Mouse (Mus musculus) small intestine, adult 2 months (tissue): Measurements from ENCODE around the gene Zmat3. TPM values are rescaled to one million over a fixed set of nuclear protein-coding genes. Genes with fewer than 3 reads are reported as not detected.
A peak's percentile ranks its signal among the peaks of the same experiment; 100 is the strongest.

Source experiments
- H3K27ac ChIP-seq: fragments of 200-500 bp; 2 replicates; pipeline ENCODE4 v1.5.1; 2012; ENCODE audit warnings: low read depth, low read length, control low read depth, inconsistent platforms; ENCODE audit not compliant: insufficient read depth
- H3K27me3 ChIP-seq: fragments of 200-500 bp; 2 replicates; pipeline ENCODE4 v1.6.1; 2012; ENCODE audit warnings: mild to moderate bottlenecking, moderate library complexity, low read length, inconsistent platforms; ENCODE audit not compliant: control insufficient read depth, insufficient read depth
- H3K36me3 ChIP-seq: fragments of 200-500 bp; 2 replicates; pipeline ENCODE4 v1.6.1; 2012; ENCODE audit warnings: mild to moderate bottlenecking, low read length, control low read depth, inconsistent platforms; ENCODE audit not compliant: control insufficient read depth, insufficient read depth
- H3K4me1 ChIP-seq: fragments of 200-500 bp; 2 replicates; pipeline ENCODE4 v1.6.1; 2012; ENCODE audit warnings: low read length, inconsistent platforms, mixed read lengths; ENCODE audit not compliant: control insufficient read depth, insufficient read depth, insufficient read length
- H3K4me3 ChIP-seq: fragments of 200-500 bp; 2 replicates; pipeline ENCODE4 v1.5.1; 2012; ENCODE audit warnings: low read depth, mild to moderate bottlenecking, control low read depth, inconsistent platforms, low read length, moderate library complexity
- CTCF ChIP-seq: fragments of 200-500 bp; IDR thresholded peaks from 2 replicates; pipeline ENCODE4 v1.5.1; 2012; ENCODE audit warnings: low read depth, mild to moderate bottlenecking, control low read depth, inconsistent platforms, low read length, moderate library complexity, mixed read lengths; ENCODE audit not compliant: insufficient replicate concordance, insufficient read length; ENCODE audit errors: extremely low read depth
- POLR2A ChIP-seq: fragments of 200-500 bp; IDR thresholded peaks from 2 replicates; pipeline ENCODE4 v1.6.1; 2012; ENCODE audit warnings: low read depth, mild to moderate bottlenecking, control low read depth, inconsistent platforms, low read length, moderate library complexity
- WGBS: fragments of 180-500 bp; shearing (Covaris S2); methylation state at CpG from one replicate; pipeline ENCODE4 v1.1.7; 2018; 5-methylcytosine and 5-hydroxymethylcytosine counted together
- polyA plus RNA-seq: library from polyadenylated mRNA; depleted of rRNA; stranded (reverse); fragments of >200 nt; gene quantifications from 2 replicates; pipeline ENCODE4 v1.2.3, GENCODE M21; 2012; rRNA removed

Zmat3 gene
- polyA plus RNA-seq, 1 experiment = 4.7 TPM

- Histone ChIP-seq H3K4me3 (no peak overlapping the region), H3K4me1 (no peaks in the 10 kb centered on the region), H3K27ac (no peak overlapping the region), H3K36me3 (no peaks in the 10 kb centered on the region), H3K27me3 (no peaks in the 10 kb centered on the region)
- TF ChIP-seq POLR2A (no peak), CTCF (peak; percentile 54; the same call in 1 of the 2 replicates)
- 25% methylated on average over 12 of the region's 12 CpGs for WGBS
Measured at GRCm38 (mm10) chr3:32317165-32317900, 48.5 kb downstream of the Zmat3 start.

- 86% methylated on average over 4 of the region's 4 CpGs for WGBS
- Histone ChIP-seq H3K36me3 (no peaks in the 10 kb centered on the region), H3K4me1 (no peaks in the 10 kb centered on the region), H3K27ac (no peak overlapping the region), H3K4me3 (no peak overlapping the region), H3K27me3 (no peaks in the 10 kb centered on the region)
- TF ChIP-seq CTCF = no peak
- no peak for TF ChIP-seq POLR2A
Measured at GRCm38 (mm10) chr3:32314746-32315145, 51.1 kb downstream of the Zmat3 start.

GRCm38 (mm10) chr3:32304171-32304570 is 61.6 kb downstream of the Zmat3 start:
- WGBS = 26% methylated on average over 1 of the region's 1 CpGs
- no peak for TF ChIP-seq CTCF
- no peak for TF ChIP-seq POLR2A
- Histone ChIP-seq H3K27ac (no peak overlapping the region), H3K4me1 (no peaks in the 10 kb centered on the region), H3K36me3 (no peaks in the 10 kb centered on the region), H3K27me3 (no peaks in the 10 kb centered on the region), H3K4me3 (no peak overlapping the region)

- H3K4me3 ChIP-seq = no peak overlapping the region
- no peaks in the 10 kb centered on the region for H3K36me3 ChIP-seq
- H3K27me3 ChIP-seq = no peaks in the 10 kb centered on the region
- no peaks in the 10 kb centered on the region for H3K4me1 ChIP-seq
- WGBS = 40% methylated on average over 4 of the region's 4 CpGs
- H3K27ac ChIP-seq = no peak overlapping the region
- TF ChIP-seq POLR2A (no peak), CTCF (no peak)
Measured at GRCm38 (mm10) chr3:32292001-32292400, 73.8 kb downstream of the Zmat3 start.

Other genes with a start within 250 kb of the Zmat3 start
- 0.96 and 2.1 TPM in 2 replicates for gene Pik3ca, start 31.7 kb upstream of the Zmat3 start, polyA plus RNA-seq
- not detected in 2 replicates for gene Kcnmb3, start 126.2 kb upstream of the Zmat3 start, polyA plus RNA-seq
- gene Zfp639, start 144.2 kb upstream of the Zmat3 start, polyA plus RNA-seq = 12.1 and 17.7 TPM in 2 replicates
- 2.2 and 4.6 TPM in 2 replicates for gene Mfn1, start 163.5 kb upstream of the Zmat3 start, polyA plus RNA-seq